Mouse (Mus musculus) testis, adult 2 months (tissue): Measurements from ENCODE around the gene Zbp1. TPM values are rescaled to one million over a fixed set of nuclear protein-coding genes. Genes with fewer than 3 reads are reported as not detected.

ENCODE experiments used
- H3K27ac ChIP-seq: fragments of 200-500 bp; 2 replicates; pipeline ENCODE4 v1.5.1; 2012; ENCODE audit warnings: low read depth, low read length; ENCODE audit not compliant: control insufficient read depth, insufficient read depth
- H3K27me3 ChIP-seq: fragments of 200-500 bp; 2 replicates; pipeline ENCODE4 v1.6.1; 2012; ENCODE audit warnings: mild to moderate bottlenecking, low read length, moderate library complexity; ENCODE audit not compliant: control insufficient read depth, insufficient read depth
- H3K36me3 ChIP-seq: fragments of 200-500 bp; 2 replicates; pipeline ENCODE4 v1.6.1; 2012; ENCODE audit warnings: mild to moderate bottlenecking, low read length; ENCODE audit not compliant: control insufficient read depth, insufficient read depth
- H3K4me1 ChIP-seq: fragments of 200-500 bp; 2 replicates; pipeline ENCODE4 v1.6.1; 2012; ENCODE audit warnings: low read length; ENCODE audit not compliant: control insufficient read depth, insufficient read depth
- H3K4me3 ChIP-seq: fragments of 200-500 bp; 2 replicates; pipeline ENCODE4 v1.5.1; 2012; ENCODE audit warnings: low read depth, mild to moderate bottlenecking, low read length, moderate library complexity, mixed read lengths; ENCODE audit not compliant: control insufficient read depth
- CTCF ChIP-seq: fragments of 200-500 bp; IDR thresholded peaks from 2 replicates; pipeline ENCODE4 v1.5.1; 2012; ENCODE audit warnings: low read depth, mild to moderate bottlenecking, inconsistent platforms, low read length, moderate library complexity; ENCODE audit not compliant: control insufficient read depth, insufficient read depth, insufficient replicate concordance
- POLR2A ChIP-seq: fragments of 200-500 bp; IDR thresholded peaks from 2 replicates; pipeline ENCODE4 v1.6.1; 2012; ENCODE audit warnings: low read depth, mild to moderate bottlenecking, inconsistent platforms, low read length, moderate library complexity; ENCODE audit not compliant: control insufficient read depth
- polyA plus RNA-seq: library from polyadenylated mRNA; depleted of rRNA; stranded (reverse); fragments of >200 nt; gene quantifications from 2 replicates; pipeline ENCODE4 v1.2.3, GENCODE M21; 2012

Gene Zbp1
- polyA plus RNA-seq, 1 experiment: 0.30 TPM

DNA sequence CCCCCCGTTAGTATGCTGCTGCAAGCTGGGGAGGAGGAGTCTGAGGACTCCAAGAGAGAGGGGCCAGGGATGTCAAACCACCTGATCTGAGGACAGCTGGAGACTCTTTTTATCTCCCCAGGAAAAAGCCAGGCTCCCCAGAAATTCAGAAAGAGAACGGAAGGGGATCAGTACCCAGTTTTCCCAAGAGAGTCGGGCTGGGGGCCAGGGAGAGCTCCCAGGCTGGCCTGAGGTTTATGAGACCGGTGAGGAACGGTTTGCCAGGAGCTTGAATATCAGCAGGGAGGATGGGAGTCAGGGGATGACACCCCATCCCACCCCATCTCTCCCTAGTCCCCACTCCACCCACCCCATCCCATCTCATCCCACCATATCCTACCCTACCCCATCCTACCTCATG, 37.2 kb downstream of the Zbp1 start:
- Histone ChIP-seq H3K36me3 (no peaks in the 10 kb centered on the region), H3K27ac (no peak overlapping the region), H3K4me3 (no peak overlapping the region), H3K4me1 (peaks cover under 1% of the 10 kb centered on the region), H3K27me3 (no peaks in the 10 kb centered on the region)
- no peak for TF ChIP-seq CTCF
- no peak for TF ChIP-seq POLR2A

DNA sequence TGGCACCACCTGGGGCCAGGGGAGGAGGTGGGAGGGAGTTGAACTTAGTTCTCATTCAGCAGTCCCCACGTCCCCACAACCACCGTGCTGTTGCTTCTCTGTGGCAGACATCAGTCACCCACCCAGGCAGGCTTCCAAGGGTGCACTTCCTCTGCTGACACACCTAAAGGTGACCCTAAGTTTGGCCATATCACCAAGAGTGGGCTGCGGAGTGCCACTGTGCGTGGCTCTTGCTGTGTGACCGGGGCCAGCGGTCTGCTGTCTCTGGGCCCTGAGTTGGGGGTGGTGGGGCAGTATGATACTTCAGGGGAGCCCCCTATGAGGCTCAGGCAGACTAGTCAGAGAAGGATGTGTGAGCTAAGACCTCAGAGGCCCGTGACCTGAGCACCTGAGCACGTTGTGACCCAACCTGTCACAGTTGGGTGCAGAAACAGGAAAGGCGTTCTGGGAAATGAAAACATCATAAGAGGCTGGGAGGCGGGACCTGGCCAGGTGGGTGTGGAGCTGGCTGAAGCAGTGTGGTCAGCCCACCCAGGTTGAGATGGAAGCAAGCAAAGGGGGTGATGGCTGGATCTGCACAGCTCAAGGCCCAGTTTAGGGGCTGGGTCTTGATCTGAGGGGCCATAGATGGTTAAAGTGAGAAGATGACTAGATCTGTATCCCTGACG, 37.9 kb downstream of the Zbp1 start:
- H3K27ac ChIP-seq: no peak overlapping the region
- no peaks in the 10 kb centered on the region for H3K4me1 ChIP-seq
- TF ChIP-seq POLR2A: no peak
- no peak for TF ChIP-seq CTCF
- no peaks in the 10 kb centered on the region for H3K36me3 ChIP-seq
- H3K4me3 ChIP-seq: no peak overlapping the region
- no peaks in the 10 kb centered on the region for H3K27me3 ChIP-seq

DNA sequence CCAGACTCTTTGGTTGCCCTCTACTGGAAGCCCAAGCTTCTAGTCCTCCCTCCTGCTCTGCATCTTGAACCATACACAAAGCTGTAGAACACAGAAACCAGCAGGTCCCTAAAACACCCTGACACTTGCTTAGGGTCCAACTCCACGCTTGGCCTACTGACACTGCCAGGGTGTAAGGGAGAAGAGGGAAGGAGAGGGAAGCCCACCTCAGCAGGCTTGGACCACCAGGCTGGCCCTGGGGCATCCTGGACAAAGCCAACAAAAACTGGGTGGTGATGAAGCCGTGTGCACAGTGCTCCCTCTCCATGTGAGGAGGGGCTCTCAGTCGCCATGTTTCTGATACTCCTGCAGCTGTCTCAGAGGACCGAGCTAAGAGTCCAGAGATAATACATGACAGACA, 38.7 kb downstream of the Zbp1 start:
- H3K27ac ChIP-seq: no peak overlapping the region
- TF ChIP-seq CTCF (no peak), POLR2A (no peak)
- no peaks in the 10 kb centered on the region for H3K27me3 ChIP-seq
- H3K36me3 ChIP-seq: no peaks in the 10 kb centered on the region
- H3K4me3 ChIP-seq: no peak overlapping the region
- no peaks in the 10 kb centered on the region for H3K4me1 ChIP-seq

DNA sequence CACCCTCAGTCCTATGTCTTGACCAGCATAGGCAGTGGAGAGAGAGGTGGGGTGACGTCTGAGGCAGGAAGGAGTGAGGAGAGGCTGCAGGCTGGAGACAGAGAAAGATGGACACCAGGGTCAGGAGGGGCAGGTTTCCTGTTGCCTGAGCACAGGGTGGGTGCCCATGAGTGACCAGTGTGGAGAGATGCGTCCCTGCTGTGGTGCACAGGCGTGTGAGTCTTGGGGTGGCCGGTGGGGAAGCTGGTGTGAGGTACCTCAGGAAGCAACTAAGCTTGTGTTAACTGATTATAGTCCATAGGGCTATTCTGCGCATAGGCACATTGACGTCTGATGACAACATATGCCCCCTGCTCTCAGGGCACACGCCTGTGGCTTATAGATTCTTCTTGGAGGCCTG, 39.7 kb downstream of the Zbp1 start:
- H3K4me1 ChIP-seq: no peaks in the 10 kb centered on the region
- H3K36me3 ChIP-seq: no peaks in the 10 kb centered on the region
- no peak for TF ChIP-seq POLR2A
- TF ChIP-seq CTCF: no peak
- H3K27ac ChIP-seq: no peak overlapping the region
- H3K4me3 ChIP-seq: no peak overlapping the region
- H3K27me3 ChIP-seq: no peaks in the 10 kb centered on the region

DNA sequence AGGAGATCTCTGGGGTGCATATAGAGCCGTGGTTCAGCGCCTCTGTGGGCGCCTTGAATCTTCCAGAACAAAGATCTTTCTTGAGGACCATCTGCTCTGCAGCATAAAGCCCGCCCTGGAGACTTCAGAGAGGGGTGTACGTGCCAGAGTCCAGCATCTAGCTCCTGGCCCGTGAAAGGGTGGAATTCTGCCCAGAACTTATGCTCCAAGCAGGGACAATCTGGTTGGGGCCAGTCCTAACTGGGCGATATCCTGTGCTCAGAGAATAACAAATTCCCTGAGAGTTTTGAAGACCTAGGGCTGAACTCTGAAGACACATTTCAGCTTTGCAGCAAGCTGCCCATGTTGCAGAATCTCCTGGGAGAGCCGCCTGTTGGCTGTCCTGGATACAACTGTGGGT, 40.8 kb downstream of the Zbp1 start:
- no peak overlapping the region for H3K4me3 ChIP-seq
- no peaks in the 10 kb centered on the region for H3K36me3 ChIP-seq
- H3K27ac ChIP-seq: no peak overlapping the region
- peaks cover 2% of the 10 kb centered on the region for H3K4me1 ChIP-seq
- H3K27me3 ChIP-seq: no peaks in the 10 kb centered on the region
- TF ChIP-seq CTCF: no peak
- no peak for TF ChIP-seq POLR2A

DNA sequence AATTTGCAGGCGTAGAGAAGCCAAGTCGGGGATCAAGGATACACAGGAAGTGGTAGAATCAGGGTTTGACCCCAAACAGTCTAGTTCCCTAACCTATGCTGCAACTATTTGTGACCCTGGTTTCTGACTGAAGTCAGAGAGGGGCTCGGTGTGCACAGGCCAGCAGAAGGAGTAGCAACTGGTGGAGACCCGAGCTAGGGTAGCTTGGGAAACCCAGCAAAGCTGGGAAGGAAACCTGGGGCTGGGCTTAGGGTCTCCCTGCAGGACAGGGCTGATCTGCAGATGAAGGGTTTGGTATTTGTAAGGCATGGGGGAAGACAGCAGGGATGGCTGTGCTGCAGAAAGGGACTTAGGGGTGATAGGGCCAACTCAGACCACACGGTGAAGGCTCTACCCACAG, 41.2 kb downstream of the Zbp1 start:
- peaks cover 2% of the 10 kb centered on the region for H3K4me1 ChIP-seq
- TF ChIP-seq POLR2A (no peak), CTCF (no peak)
- H3K4me3 ChIP-seq: no peak overlapping the region
- H3K27me3 ChIP-seq: no peaks in the 10 kb centered on the region
- no peak overlapping the region for H3K27ac ChIP-seq
- no peaks in the 10 kb centered on the region for H3K36me3 ChIP-seq

DNA sequence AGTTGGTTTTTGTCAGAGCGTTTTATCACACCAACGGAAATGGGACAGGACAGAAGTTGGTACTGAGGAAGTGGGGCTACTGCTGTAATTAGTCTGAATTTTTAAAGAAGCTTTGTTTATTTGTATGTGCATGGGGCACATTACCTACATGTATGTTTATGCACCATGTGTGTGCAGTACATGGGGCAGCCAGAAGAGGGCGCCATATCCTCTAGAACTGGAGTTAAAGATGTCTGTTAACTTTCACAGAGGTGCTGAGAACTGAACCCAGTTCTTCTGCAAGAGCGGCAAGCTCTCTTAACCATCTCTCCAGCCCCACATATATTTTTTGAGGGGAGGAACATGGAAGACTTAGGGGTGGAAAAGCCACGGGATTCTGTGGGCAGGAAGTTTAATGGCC, 43.0 kb downstream of the Zbp1 start:
- TF ChIP-seq POLR2A: no peak
- no peak; the same call in 1 of the 2 replicates for TF ChIP-seq CTCF
- Histone ChIP-seq H3K27ac (no peak overlapping the region), H3K27me3 (no peaks in the 10 kb centered on the region), H3K4me1 (peaks cover 6% of the 10 kb centered on the region), H3K36me3 (no peaks in the 10 kb centered on the region), H3K4me3 (no peak overlapping the region)

DNA sequence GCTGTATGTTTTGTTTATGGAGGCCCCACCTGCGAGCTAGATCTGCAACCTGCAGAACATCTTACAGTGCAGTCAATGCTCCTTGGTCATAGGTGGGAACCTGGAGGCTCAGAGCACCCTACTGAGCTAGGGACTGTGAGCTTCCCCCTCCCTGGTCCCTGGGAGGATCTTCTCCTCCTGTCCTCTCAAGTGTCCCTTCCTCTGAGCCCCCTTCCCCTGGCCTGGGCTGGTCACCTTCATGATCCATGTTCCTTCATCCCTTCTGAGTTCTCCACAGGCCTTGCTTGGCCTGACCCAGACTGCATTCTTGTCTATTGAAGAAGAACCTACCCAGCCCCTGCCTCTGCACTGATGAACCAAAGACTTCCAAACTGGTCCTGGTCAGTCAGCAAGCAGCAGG, 44.2 kb downstream of the Zbp1 start:
- Histone ChIP-seq H3K4me1 (peaks cover 6% of the 10 kb centered on the region), H3K27me3 (no peaks in the 10 kb centered on the region), H3K4me3 (no peak overlapping the region), H3K36me3 (no peaks in the 10 kb centered on the region), H3K27ac (no peak overlapping the region)
- no peak for TF ChIP-seq CTCF
- no peak for TF ChIP-seq POLR2A
